Mouse (Mus musculus) intestine, embryonic 16.5 days (tissue): Measurements from ENCODE around the gene Ndufs5. TPM values are rescaled to one million over a fixed set of nuclear protein-coding genes. Genes with fewer than 3 reads are reported as not detected.

Experiments
- ATAC-seq: fragments of 200-750 bp; cut with Nextera tagmentation; 2 replicates; pipeline ENCODE4 v1.8.0; 2017; ENCODE audit warnings: moderate TSS enrichment, moderate library complexity
- H3K27ac ChIP-seq: fragments of 300-500 bp; sonication (generic); 2 replicates; pipeline ENCODE4 v1.5.1; 2014; ENCODE audit warnings: mild to moderate bottlenecking, low read length
- H3K27me3 ChIP-seq: fragments of 300-500 bp; sonication (generic); replicated peaks from 2 replicates; pipeline ENCODE4 v1.6.1; 2014; ENCODE audit warnings: low read length, control low read depth, mixed read lengths; ENCODE audit not compliant: control insufficient read depth, insufficient read depth
- H3K36me3 ChIP-seq: fragments of 300-500 bp; sonication (generic); 2 replicates; pipeline ENCODE4 v1.6.1; 2014; ENCODE audit warnings: low read length, control low read depth; ENCODE audit not compliant: control insufficient read depth, insufficient read depth
- H3K4me1 ChIP-seq: fragments of 300-500 bp; sonication (generic); 2 replicates; pipeline ENCODE4 v1.6.1; 2014; ENCODE audit warnings: low read length, control low read depth, mixed read lengths; ENCODE audit not compliant: control insufficient read depth, insufficient read depth
- H3K4me2 ChIP-seq: fragments of 300-500 bp; sonication (generic); 2 replicates; pipeline ENCODE4 v1.6.1; 2014; ENCODE audit warnings: low read depth, low read length, control low read depth
- H3K4me3 ChIP-seq: fragments of 300-500 bp; sonication (generic); 2 replicates; pipeline ENCODE4 v1.5.1; 2014; ENCODE audit warnings: mild to moderate bottlenecking, low read length
- H3K9ac ChIP-seq: fragments of 300-500 bp; sonication (generic); 2 replicates; pipeline ENCODE4 v1.6.1; 2014; ENCODE audit warnings: low read depth, low read length
- H3K9me3 ChIP-seq: fragments of 300-500 bp; sonication (generic); 2 replicates; pipeline ENCODE4 v1.6.1; 2016; ENCODE audit warnings: low read length, control low read depth; ENCODE audit not compliant: control insufficient read depth
- WGBS: fragments of 180-500 bp; shearing (Covaris S2); extraction: QIAGEN DNeasy Blood & Tissue Kit; methylation state at CpG from one replicate; pipeline ENCODE4 v1.1.7; 2014; 5-methylcytosine and 5-hydroxymethylcytosine counted together
- polyA plus RNA-seq: library from polyadenylated mRNA; unstranded; fragments of >200 nt; fragmentation: Nextera tagmentation; extraction: Ambion mirVana; gene quantifications from 2 replicates; pipeline ENCODE4 v1.2.1, GENCODE M21; 2015

The Ndufs5 gene
- polyA plus RNA-seq, 1 experiment from 2014 or later, result 330 TPM

- Histone ChIP-seq H3K4me1 (peaks cover 5% of the 10 kb centered on the region; the same call in 1 of the 2 replicates), H3K27me3 (no peaks in the 10 kb centered on the region), H3K9me3 (no peaks in the 10 kb centered on the region), H3K9ac (no peak overlapping the region), H3K27ac (no peak overlapping the region), H3K4me2 (no peak overlapping the region), H3K4me3 (no peak overlapping the region), H3K36me3 (peaks cover 10% of the 10 kb centered on the region)
- 79% methylated on average over 1 of the region's 1 CpGs for WGBS
- ATAC-seq, result no peak
These were observed 24.9 kb upstream of the Ndufs5 start for GRCm38 (mm10) chr4:123742891-123743290.

DNA sequence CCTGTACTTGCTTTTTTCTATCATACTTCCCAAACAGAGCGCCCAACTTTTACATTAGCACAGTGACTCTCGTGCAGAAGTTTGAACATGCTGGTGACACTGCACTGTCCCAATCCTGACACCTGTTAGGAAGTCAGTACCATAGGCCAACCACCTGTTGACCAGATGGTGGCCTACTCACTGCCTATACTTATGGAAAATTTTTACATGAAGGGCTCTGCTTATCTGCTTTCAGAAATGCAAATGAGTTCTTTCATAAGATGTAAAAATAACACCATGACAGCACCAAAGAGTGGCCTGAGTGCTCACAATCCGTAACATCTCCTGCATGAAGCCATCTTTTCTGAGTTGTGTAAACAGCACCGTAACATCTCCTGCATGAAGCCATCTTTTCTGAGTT lies 20.7 kb upstream of the Ndufs5 start:
- Histone ChIP-seq H3K4me2 (no peak overlapping the region), H3K9me3 (no peaks in the 10 kb centered on the region), H3K9ac (no peak overlapping the region), H3K27ac (no peak overlapping the region), H3K4me1 (no peaks in the 10 kb centered on the region), H3K4me3 (no peak overlapping the region), H3K27me3 (no peaks in the 10 kb centered on the region), H3K36me3 (peaks cover 10% of the 10 kb centered on the region)
- WGBS, result 84% methylated on average over 4 of the region's 4 CpGs
- no peak for ATAC-seq

DNA sequence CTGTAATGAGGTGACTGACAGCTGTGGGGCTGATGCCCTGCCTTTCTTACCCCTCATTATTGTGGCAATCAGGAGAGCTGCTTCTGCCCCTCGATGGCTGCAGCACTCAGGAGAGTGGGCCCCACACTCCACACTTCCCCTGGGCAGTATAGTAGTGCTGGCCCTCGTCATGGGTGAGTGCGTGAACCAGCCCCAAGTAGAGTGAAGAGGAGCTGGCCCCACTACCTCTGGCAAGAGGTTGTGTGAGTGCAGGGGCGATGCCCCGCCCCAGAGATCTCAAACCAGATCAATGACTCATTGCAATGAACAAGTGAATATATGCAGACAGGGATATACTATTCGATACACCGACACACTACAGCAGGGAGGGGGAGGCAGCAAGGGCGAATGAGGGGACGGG lies 15.5 kb upstream of the Ndufs5 start:
- H3K4me1 ChIP-seq, result no peaks in the 10 kb centered on the region
- no peaks in the 10 kb centered on the region for H3K36me3 ChIP-seq
- no peak overlapping the region for H3K4me2 ChIP-seq
- no peak overlapping the region for H3K27ac ChIP-seq
- WGBS, result 91% methylated on average over 9 of the region's 9 CpGs
- H3K9ac ChIP-seq, result no peak overlapping the region
- no peaks in the 10 kb centered on the region for H3K27me3 ChIP-seq
- no peaks in the 10 kb centered on the region for H3K9me3 ChIP-seq
- ATAC-seq, result no peak
- H3K4me3 ChIP-seq, result no peak overlapping the region

DNA sequence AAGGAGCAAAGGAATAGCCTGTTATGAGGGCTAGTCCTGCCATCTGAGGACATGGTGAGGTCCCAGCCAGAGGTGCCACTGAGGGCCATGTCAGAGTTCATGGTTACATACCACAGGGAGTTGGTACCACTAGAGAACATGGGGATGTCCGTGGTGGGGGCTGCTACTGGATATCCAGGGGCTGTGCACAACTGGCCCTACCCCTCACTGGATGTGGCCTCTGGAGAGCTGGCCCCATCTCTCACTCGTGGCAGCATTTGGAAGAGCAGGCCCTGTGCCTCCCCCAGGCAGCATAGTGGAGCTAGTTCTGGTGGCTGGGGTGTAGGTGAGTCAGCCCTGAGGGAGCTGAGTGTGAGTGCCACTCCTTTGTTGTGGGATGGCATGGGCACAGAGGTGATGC lies 14.9 kb upstream of the Ndufs5 start:
- ATAC-seq, result peak; percentile 21; the same call in 1 of the 2 replicates
- 83% methylated on average over 2 of the region's 2 CpGs for WGBS
- no peak overlapping the region for H3K4me2 ChIP-seq

DNA sequence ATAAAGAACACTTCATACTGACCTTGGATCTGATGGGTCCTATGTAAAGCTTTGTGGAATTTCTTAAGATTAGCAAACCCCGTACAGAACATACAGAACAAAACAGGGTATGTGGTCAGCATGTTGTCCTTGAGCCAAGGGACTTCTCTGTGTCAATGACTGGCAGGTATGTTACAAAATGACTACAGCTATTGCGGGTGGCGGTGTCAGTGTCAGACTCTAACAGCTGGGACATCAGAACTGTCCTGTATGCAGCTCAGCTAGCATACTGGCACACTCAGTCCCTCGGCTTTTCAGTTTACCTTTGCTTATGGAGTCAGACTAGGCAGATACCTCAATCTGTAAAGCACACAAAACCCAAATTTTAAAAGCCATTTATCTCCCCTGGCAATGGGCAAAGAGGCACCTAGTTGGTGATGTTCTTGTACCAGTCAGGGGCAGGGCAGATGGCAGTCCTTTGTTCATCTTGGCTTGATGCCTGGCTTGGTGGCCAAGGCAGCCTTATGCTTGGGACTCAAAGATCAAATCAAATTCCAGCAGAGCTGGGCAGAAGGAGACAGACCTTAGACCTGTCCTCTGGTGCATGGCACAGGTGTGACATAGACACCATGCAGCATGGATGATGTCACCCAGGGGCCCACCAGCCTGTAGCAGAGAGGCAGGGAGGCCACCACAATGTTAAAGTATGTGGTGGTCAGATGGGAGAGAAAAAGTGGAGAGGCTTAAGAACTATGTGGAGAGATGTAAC lies 14.3 kb upstream of the Ndufs5 start:
- no peaks in the 10 kb centered on the region for H3K9me3 ChIP-seq
- H3K27ac ChIP-seq, result no peak overlapping the region
- no peak for ATAC-seq
- no peak overlapping the region for H3K4me2 ChIP-seq
- H3K4me3 ChIP-seq, result no peak overlapping the region
- H3K27me3 ChIP-seq, result no peaks in the 10 kb centered on the region
- no peak overlapping the region for H3K9ac ChIP-seq
- 88% methylated on average over 4 of the region's 4 CpGs for WGBS
- H3K36me3 ChIP-seq, result no peaks in the 10 kb centered on the region
- H3K4me1 ChIP-seq, result no peaks in the 10 kb centered on the region

More for the DNA sequence above, 14.9 kb upstream of the Ndufs5 start:
- no peaks in the 10 kb centered on the region for H3K4me1 ChIP-seq
- H3K9me3 ChIP-seq, result no peaks in the 10 kb centered on the region
- no peaks in the 10 kb centered on the region for H3K36me3 ChIP-seq
- H3K27ac ChIP-seq, result no peak overlapping the region
- H3K4me3 ChIP-seq, result no peak overlapping the region
- no peaks in the 10 kb centered on the region for H3K27me3 ChIP-seq
- no peak overlapping the region for H3K9ac ChIP-seq

DNA sequence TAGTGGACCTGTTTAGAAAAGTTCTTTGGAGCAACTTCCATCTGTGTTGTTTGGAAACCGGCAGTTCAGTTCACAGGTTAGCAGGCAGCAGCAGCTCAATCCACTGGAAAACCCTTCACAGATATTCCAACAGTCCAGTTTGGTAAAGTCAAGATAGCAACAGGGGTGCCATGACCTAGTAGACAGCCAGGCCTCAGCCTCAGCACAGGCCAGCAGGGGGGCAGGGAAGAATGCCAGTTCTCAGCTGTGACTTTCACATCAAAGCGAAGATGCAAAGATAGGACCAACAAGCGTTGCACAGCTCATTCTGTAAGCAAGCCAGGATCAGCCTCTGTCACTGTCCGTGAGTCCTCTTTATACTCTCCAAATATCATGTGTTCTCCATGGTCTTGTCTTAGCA lies 3.8 kb upstream of the Ndufs5 start:
- Histone ChIP-seq H3K4me1 (peaks cover 2% of the 10 kb centered on the region; the same call in 1 of the 2 replicates), H3K4me3 (no peak overlapping the region), H3K9ac (no peak overlapping the region), H3K9me3 (no peaks in the 10 kb centered on the region), H3K27ac (no peak overlapping the region), H3K4me2 (no peak overlapping the region), H3K27me3 (no peaks in the 10 kb centered on the region), H3K36me3 (no peaks in the 10 kb centered on the region)
- 86% methylated on average over 4 of the region's 4 CpGs for WGBS
- no peak for ATAC-seq

DNA sequence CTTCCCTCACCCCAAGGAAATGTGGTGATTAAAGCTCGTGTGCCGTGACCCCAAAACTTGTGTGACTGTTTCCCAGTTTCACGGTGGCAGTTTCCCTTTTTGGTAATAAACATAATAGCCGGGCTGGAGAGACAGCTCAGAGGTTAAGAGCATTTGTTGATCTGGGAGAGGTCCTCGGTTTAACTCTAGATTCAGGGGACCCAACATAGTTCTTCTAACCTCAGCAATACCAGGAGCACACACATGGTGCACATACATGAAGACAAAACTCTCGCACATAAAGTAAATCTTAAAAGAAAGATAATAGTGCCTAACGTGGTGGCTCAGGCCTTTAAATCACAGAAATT lies 405 bp upstream of the Ndufs5 start:
- Histone ChIP-seq H3K27me3 (no peaks in the 10 kb centered on the region), H3K9ac (peak overlapping the region; percentile 69), H3K4me1 (peaks cover 2% of the 10 kb centered on the region; the same call in 1 of the 2 replicates), H3K4me2 (peak overlapping the region; percentile 79), H3K4me3 (peak overlapping the region; percentile 77), H3K27ac (peak overlapping the region; percentile 78), H3K36me3 (no peaks in the 10 kb centered on the region), H3K9me3 (no peaks in the 10 kb centered on the region)
- WGBS, result 21% methylated on average over 7 of the region's 7 CpGs
- ATAC-seq, result peak; percentile 51; the same call in 1 of the 2 replicates

- Histone ChIP-seq H3K27me3 (no peaks in the 10 kb centered on the region), H3K4me2 (no peak overlapping the region), H3K4me3 (no peak overlapping the region), H3K9me3 (no peaks in the 10 kb centered on the region), H3K36me3 (peaks cover 3% of the 10 kb centered on the region), H3K27ac (no peak overlapping the region), H3K9ac (no peak overlapping the region), H3K4me1 (peaks cover 2% of the 10 kb centered on the region; the same call in 1 of the 2 replicates)
- no peak for ATAC-seq
- WGBS, result 86% methylated on average over 1 of the region's 3 CpGs
These were observed 5.6 kb downstream of the Ndufs5 start for GRCm38 (mm10) chr4:123712431-123712830.

GRCm38 (mm10) chr4:123707340-123707739 lies 10.7 kb downstream of the Ndufs5 start:
- 0 out of 2 replicates have a peak, but pooled peaks cover under 1% of the 10 kb centered on the region for H3K36me3 ChIP-seq
- WGBS, result 93% methylated on average over 5 of the region's 5 CpGs
- H3K4me3 ChIP-seq, result no peak overlapping the region
- no peaks in the 10 kb centered on the region for H3K4me1 ChIP-seq
- ATAC-seq, result no peak
- no peak overlapping the region for H3K27ac ChIP-seq
- no peaks in the 10 kb centered on the region for H3K27me3 ChIP-seq
- H3K4me2 ChIP-seq, result no peak overlapping the region
- H3K9me3 ChIP-seq, result no peaks in the 10 kb centered on the region
- no peak overlapping the region for H3K9ac ChIP-seq

DNA sequence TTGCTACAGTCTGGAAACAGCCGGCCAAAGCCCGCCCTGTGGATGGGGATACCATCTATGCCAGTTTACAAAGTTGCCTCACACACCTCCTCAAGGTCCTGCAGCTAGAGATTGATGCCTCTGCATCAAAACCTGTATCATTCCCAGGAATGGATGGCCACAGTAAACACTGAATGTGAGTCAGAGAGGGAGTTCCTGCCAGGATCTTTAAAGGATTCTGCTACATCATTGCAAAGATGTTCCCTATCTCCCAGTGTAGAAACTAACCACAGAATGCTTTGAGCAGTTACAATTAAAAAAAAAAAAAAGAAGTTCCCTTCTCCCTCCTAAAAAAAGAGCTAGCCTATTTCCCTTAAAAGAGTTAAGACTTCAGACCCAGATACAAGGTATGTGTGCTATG lies 12.7 kb downstream of the Ndufs5 start:
- Histone ChIP-seq H3K4me2 (no peak overlapping the region), H3K36me3 (no peaks in the 10 kb centered on the region), H3K4me3 (no peak overlapping the region), H3K9me3 (no peaks in the 10 kb centered on the region), H3K27me3 (no peaks in the 10 kb centered on the region), H3K27ac (no peak overlapping the region), H3K4me1 (no peaks in the 10 kb centered on the region), H3K9ac (no peak overlapping the region)
- no peak for ATAC-seq
- WGBS, result 85% methylated on average over 2 of the region's 2 CpGs
